Mouse (Mus musculus): ENCODE results near the gene Crcp. TPM values are rescaled to one million over a fixed set of nuclear protein-coding genes. Genes with fewer than 3 reads are reported as not detected.
A peak's percentile ranks its signal among the peaks of the same experiment; 100 is the strongest.

Crcp gene
- polyA plus RNA-seq, 1 experiment from 2014 or later: 20.8 TPM

DNA sequence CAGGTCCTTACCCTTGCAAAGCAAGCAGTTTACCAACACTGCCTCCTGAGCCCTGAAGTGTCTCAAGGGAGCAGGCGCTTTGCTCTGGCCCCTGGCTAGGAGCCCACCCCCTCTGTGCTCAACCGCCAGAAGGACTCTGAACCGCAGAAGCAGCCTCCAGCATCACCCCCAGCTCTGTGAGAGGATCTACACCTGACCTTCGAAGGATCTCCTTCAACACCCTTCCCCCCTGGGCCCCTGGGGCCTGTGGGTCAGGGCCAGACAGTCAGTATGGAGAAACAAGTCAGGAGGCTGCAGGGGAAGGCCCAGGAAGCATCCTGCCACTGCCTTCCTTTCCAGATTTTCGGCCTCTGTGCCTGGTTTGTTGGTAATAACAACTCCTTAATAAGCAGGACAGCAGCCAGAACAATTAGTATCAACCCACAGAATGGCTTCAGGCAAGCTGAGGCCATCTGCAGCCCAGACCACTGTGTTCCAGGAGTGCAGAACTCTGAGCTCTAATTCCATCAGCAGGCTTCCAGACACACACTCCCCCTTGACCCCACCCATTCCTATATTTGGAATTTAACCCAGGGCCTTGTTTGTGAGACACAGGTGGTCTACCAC, 7.6 kb upstream of the Crcp start:
- ATAC-seq: no peak
- DNase-seq: no peak
- H3K27me3 ChIP-seq (ENCODE audit: insufficient read depth, low read length): no peaks in the 10 kb centered on the region
- peak overlapping the region; percentile 98 for H3K4me2 ChIP-seq (ENCODE audit: low read depth, low read length)
- peak overlapping the region; percentile 98 for H3K27ac ChIP-seq (ENCODE audit: low read depth)
- H3K9ac ChIP-seq (replicated peaks): peak overlapping the region; percentile 33
- peaks cover 30% of the 10 kb centered on the region for H3K36me3 ChIP-seq (replicated peaks; ENCODE audit: insufficient read depth, low read length)
- H3K9me3 ChIP-seq (ENCODE audit: low read length): no peaks in the 10 kb centered on the region
- TF ChIP-seq EP300 (IDR thresholded peaks at IDR 0.05; ENCODE audit: low read depth) (no peak), CTCF (IDR thresholded peaks at IDR 0.05; ENCODE audit: low read depth) (no peak)
- WGBS (ENCODE audit: insufficient replicate concordance): 64% methylated on average over 5 of the region's 5 CpGs
- H3K4me3 ChIP-seq (ENCODE audit: low read depth, low read length): peak overlapping the region; percentile 77
- H3K4me1 ChIP-seq (ENCODE audit: insufficient read depth): peaks cover 5% of the 10 kb centered on the region; the same call in 1 of the 2 replicates

DNA sequence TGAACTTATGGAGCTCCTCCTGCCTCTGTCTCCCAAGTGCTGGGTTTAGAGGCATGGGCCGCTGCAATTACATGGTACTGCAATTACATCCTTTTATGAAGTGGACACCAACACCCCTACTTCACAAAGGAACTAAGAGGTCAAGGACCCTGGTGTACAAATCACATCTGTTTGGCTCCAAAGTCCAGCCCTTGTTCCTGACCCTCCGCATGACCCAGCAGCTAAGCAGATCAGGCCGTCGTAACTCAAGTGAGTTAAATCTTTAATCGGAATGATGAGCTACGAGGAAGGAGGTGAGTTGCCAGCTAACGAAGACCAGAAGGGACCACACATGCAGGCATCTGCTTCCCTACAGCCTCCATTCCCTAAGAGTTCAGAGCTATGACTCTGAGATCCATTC, 6.7 kb upstream of the Crcp start:
- peak overlapping the region; percentile 89 for H3K9ac ChIP-seq (replicated peaks)
- H3K27ac ChIP-seq (ENCODE audit: low read depth): peak overlapping the region; percentile 98
- no peaks in the 10 kb centered on the region for H3K27me3 ChIP-seq (ENCODE audit: insufficient read depth, low read length)
- DNase-seq (peak; percentile 45), ATAC-seq (peak; percentile 43)
- peak overlapping the region; percentile 77 for H3K4me3 ChIP-seq (ENCODE audit: low read depth, low read length)
- H3K36me3 ChIP-seq (replicated peaks; ENCODE audit: insufficient read depth, low read length): peaks cover 22% of the 10 kb centered on the region
- 65% methylated on average over 7 of the region's 7 CpGs for WGBS (ENCODE audit: insufficient replicate concordance)
- H3K9me3 ChIP-seq (ENCODE audit: low read length): no peaks in the 10 kb centered on the region
- H3K4me2 ChIP-seq (ENCODE audit: low read depth, low read length): peak overlapping the region; percentile 98
- H3K4me1 ChIP-seq (ENCODE audit: insufficient read depth): peaks cover 5% of the 10 kb centered on the region; the same call in 1 of the 2 replicates
- TF ChIP-seq EP300 (IDR thresholded peaks at IDR 0.05; ENCODE audit: low read depth) (no peak), CTCF (IDR thresholded peaks at IDR 0.05; ENCODE audit: low read depth) (no peak)

DNA sequence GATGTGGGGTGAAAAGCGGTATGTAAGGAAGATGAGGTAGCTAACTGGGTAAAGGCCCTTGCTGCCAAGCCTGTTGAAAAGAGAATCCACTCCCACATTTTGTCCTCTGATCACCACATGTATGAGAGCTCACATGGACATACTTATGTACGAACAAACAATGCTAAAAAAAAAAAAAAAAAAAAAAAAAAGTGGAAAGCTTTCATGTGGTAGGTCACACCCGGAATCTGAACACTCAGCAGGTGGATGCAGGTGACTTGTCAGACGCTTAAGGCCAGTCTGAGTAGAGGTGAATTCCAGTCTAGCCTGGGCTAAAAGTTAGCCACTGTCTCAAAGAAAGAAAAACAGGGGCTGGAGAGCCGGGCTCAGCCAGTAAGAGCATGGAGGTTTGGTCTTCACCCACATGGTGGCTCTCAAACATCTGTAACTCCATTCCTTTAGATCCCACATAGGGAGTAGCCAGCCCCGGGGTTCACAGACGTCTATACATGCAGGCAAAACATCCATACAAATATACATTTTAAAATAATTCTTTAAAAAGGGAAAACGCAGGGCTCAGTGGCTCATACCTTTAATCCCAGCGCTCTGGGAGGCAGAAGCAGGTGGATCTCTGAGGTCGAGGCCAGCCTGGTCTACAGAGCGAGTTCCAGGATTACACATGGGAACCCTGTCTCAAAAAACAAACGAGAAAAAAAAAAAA, 5.9 kb upstream of the Crcp start:
- Histone ChIP-seq H3K36me3 (replicated peaks; ENCODE audit: insufficient read depth, low read length) (peaks cover 15% of the 10 kb centered on the region), H3K9me3 (ENCODE audit: low read length) (no peaks in the 10 kb centered on the region), H3K4me2 (ENCODE audit: low read depth, low read length) (peak overlapping the region; percentile 98), H3K4me1 (ENCODE audit: insufficient read depth) (peaks cover 5% of the 10 kb centered on the region; the same call in 1 of the 2 replicates), H3K4me3 (ENCODE audit: low read depth, low read length) (peak overlapping the region; percentile 77), H3K27me3 (ENCODE audit: insufficient read depth, low read length) (no peaks in the 10 kb centered on the region), H3K9ac (replicated peaks) (peak overlapping the region; percentile 89), H3K27ac (ENCODE audit: low read depth) (peak overlapping the region; percentile 98)
- WGBS (ENCODE audit: insufficient replicate concordance): 29% methylated on average over 12 of the region's 12 CpGs
- DNase-seq: no peak
- no peak for ATAC-seq
- TF ChIP-seq CTCF (IDR thresholded peaks at IDR 0.05; ENCODE audit: low read depth): no peak
- TF ChIP-seq EP300 (IDR thresholded peaks at IDR 0.05; ENCODE audit: low read depth): no peak

DNA sequence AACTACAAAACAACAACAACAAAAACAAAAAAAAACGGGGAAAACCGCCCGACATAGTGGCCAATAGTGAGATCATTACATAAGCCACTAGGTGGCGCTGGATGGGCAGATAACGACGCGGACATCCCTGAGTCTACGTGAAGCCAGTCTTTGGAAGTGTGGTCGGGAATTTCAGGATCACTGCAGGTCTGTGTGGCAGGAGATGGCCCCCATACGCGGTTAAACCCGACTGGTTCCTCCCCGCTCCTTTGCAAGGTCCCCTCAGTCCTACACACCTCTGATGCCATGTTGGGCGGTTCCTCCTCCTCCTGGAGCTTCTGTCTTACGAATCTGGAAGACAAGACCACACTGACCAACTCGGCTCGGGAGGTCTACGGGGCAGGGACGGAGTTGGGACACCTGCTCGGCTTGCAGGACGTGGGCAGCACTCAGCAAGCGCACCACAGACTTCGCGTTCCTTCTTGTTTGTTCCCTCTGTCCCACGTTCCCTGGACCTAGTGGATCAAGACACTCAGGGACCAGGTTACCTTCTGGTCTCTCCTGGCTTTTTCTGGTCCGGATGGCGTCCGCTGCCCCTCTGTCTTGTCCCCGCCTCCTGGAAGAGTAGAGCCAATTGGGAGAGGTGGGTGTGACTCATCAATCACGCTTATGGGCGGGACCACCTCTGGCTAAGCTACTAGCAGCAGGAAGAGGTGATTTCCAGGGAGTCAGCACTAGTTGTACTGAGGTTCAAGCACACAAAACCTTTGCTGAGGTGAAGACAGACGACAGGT, 5.1 kb upstream of the Crcp start:
- Histone ChIP-seq H3K27me3 (ENCODE audit: insufficient read depth, low read length) (no peaks in the 10 kb centered on the region), H3K4me3 (ENCODE audit: low read depth, low read length) (peak overlapping the region; percentile 77), H3K9me3 (ENCODE audit: low read length) (no peaks in the 10 kb centered on the region), H3K4me1 (ENCODE audit: insufficient read depth) (peaks cover 5% of the 10 kb centered on the region; the same call in 1 of the 2 replicates), H3K9ac (replicated peaks) (peak overlapping the region; percentile 89), H3K36me3 (replicated peaks; ENCODE audit: insufficient read depth, low read length) (peaks cover 8% of the 10 kb centered on the region), H3K27ac (ENCODE audit: low read depth) (peak overlapping the region; percentile 98), H3K4me2 (ENCODE audit: low read depth, low read length) (peak overlapping the region; percentile 98)
- ATAC-seq (peak; percentile 87), DNase-seq (peak; percentile 89)
- peak; percentile 94 for TF ChIP-seq CTCF (IDR thresholded peaks at IDR 0.05; ENCODE audit: low read depth)
- TF ChIP-seq EP300 (IDR thresholded peaks at IDR 0.05; ENCODE audit: low read depth): 0 out of 2 replicates have a peak, but pooled peaks have one; percentile 23
- 0% methylated on average over 32 of the region's 32 CpGs for WGBS (ENCODE audit: insufficient replicate concordance)

DNA sequence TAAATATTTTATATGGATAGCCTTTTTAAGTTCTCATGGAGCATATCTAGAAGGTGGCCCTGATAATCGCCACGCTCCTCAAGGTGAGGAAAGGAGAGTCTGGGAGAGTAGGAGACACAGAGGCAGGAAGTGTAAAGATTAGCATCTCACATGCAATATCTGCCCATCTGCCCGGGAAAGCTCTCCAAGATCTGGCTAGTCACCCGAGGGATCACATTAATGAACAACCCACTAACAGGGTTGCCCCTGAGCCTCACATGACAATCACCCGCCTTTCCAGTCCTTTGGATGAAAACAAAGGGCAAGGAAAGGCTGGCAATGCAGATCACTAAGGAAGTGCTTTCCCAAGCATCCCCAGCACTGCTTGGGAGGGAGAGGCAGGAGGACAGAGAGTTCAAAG, 2.0 kb upstream of the Crcp start:
- no peaks in the 10 kb centered on the region for H3K27me3 ChIP-seq (ENCODE audit: insufficient read depth, low read length)
- DNase-seq (no peak), ATAC-seq (no peak)
- H3K4me1 ChIP-seq (ENCODE audit: insufficient read depth): peaks cover 23% of the 10 kb centered on the region
- WGBS (ENCODE audit: insufficient replicate concordance): 61% methylated on average over 5 of the region's 5 CpGs
- H3K4me3 ChIP-seq (ENCODE audit: low read depth, low read length): no peak overlapping the region
- no peak overlapping the region for H3K27ac ChIP-seq (ENCODE audit: low read depth)
- no peak for TF ChIP-seq EP300 (IDR thresholded peaks at IDR 0.05; ENCODE audit: low read depth)
- no peak for TF ChIP-seq CTCF (IDR thresholded peaks at IDR 0.05; ENCODE audit: low read depth)
- H3K9ac ChIP-seq (replicated peaks): no peak overlapping the region
- no peak overlapping the region for H3K4me2 ChIP-seq (ENCODE audit: low read depth, low read length)
- H3K9me3 ChIP-seq (ENCODE audit: low read length): no peaks in the 10 kb centered on the region
- no peaks in the 10 kb centered on the region for H3K36me3 ChIP-seq (replicated peaks; ENCODE audit: insufficient read depth, low read length)

DNA sequence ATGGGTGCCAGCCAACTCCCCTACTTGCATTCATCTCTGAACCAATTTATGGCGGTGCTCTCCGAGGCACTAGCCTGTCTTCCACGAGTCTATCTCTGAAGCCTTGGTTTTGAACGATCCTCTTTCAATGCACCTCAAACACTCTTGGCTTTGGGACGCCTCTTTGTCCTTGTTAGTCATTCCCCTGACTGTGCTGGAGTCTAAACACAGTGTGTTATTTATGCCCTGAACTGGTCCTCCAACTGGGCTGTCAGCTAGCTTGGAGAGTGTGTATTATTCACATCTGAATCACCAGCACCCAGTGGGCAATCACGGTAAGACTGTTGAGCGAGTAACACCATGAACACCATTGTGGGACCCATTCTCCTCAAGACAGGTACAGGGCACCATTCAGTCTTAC, 1.4 kb upstream of the Crcp start:
- WGBS (ENCODE audit: insufficient replicate concordance): 80% methylated on average over 7 of the region's 7 CpGs
- H3K27me3 ChIP-seq (ENCODE audit: insufficient read depth, low read length): no peaks in the 10 kb centered on the region
- H3K36me3 ChIP-seq (replicated peaks; ENCODE audit: insufficient read depth, low read length): no peaks in the 10 kb centered on the region
- no peak overlapping the region for H3K9ac ChIP-seq (replicated peaks)
- peaks cover 28% of the 10 kb centered on the region for H3K4me1 ChIP-seq (ENCODE audit: insufficient read depth)
- no peaks in the 10 kb centered on the region for H3K9me3 ChIP-seq (ENCODE audit: low read length)
- DNase-seq: no peak
- ATAC-seq: no peak
- TF ChIP-seq EP300 (IDR thresholded peaks at IDR 0.05; ENCODE audit: low read depth) (no peak), CTCF (IDR thresholded peaks at IDR 0.05; ENCODE audit: low read depth) (no peak)
- no peak overlapping the region for H3K27ac ChIP-seq (ENCODE audit: low read depth)
- H3K4me3 ChIP-seq (ENCODE audit: low read depth, low read length): no peak overlapping the region
- H3K4me2 ChIP-seq (ENCODE audit: low read depth, low read length): no peak overlapping the region

All from liver, postnatal 0 days (tissue).